Mouse (Mus musculus) hindbrain, embryonic 13.5 days (tissue): ENCODE measurements at regions not wholly inside any gene's neighbourhood (a gene's known extent, or its start where the extent isn't known, plus 50 kb on each side); places are given as distances from the start of the nearest gene placed in this dataset.
A peak's percentile ranks its signal among the peaks of the same experiment; 100 is the strongest.
"Not testable (repeated sequence)": the region's sequence is repeated elsewhere in the genome, so short reads cannot be mapped to it uniquely, and the experiment has no call there.

Experiments
- ATAC-seq: fragments of 200-750 bp; cut with Nextera tagmentation; 2 replicates; pipeline ENCODE4 v1.8.0; 2017; ENCODE audit warnings: moderate TSS enrichment; ENCODE audit not compliant: low FRiP score
- H3K27ac ChIP-seq: fragments of 300-500 bp; sonication (generic); 2 replicates; pipeline ENCODE4 v1.5.1; 2015; ENCODE audit warnings: inconsistent platforms, mild to moderate bottlenecking, moderate library complexity
- H3K27me3 ChIP-seq: fragments of 300-500 bp; sonication (generic); 2 replicates; pipeline ENCODE4 v1.6.1; 2015; ENCODE audit warnings: mild to moderate bottlenecking, inconsistent platforms
- H3K36me3 ChIP-seq: fragments of 300-500 bp; sonication (generic); 2 replicates; pipeline ENCODE4 v1.6.1; 2015; ENCODE audit warnings: mild to moderate bottlenecking, inconsistent platforms
- H3K4me1 ChIP-seq: fragments of 300-500 bp; sonication (generic); replicated peaks from 2 replicates; pipeline ENCODE4 v1.6.1; 2015; ENCODE audit warnings: inconsistent platforms
- H3K4me2 ChIP-seq: fragments of 300-500 bp; sonication (generic); 2 replicates; pipeline ENCODE4 v1.6.1; 2015; ENCODE audit warnings: inconsistent platforms, mild to moderate bottlenecking, moderate library complexity
- H3K4me3 ChIP-seq: fragments of 300-500 bp; sonication (generic); 2 replicates; pipeline ENCODE4 v1.5.1; 2015; ENCODE audit warnings: mild to moderate bottlenecking, inconsistent platforms
- H3K9ac ChIP-seq: fragments of 300-500 bp; sonication (generic); 2 replicates; pipeline ENCODE4 v1.6.1; 2015; ENCODE audit warnings: mild to moderate bottlenecking, inconsistent platforms
- H3K9me3 ChIP-seq: fragments of 300-500 bp; sonication (generic); 2 replicates; pipeline ENCODE4 v1.6.1; 2016; ENCODE audit warnings: inconsistent platforms
- WGBS: fragments of 180-500 bp; shearing (Covaris S2); methylation state at CpG from one replicate; pipeline ENCODE4 v1.1.7; 2015; 5-methylcytosine and 5-hydroxymethylcytosine counted together

DNA sequence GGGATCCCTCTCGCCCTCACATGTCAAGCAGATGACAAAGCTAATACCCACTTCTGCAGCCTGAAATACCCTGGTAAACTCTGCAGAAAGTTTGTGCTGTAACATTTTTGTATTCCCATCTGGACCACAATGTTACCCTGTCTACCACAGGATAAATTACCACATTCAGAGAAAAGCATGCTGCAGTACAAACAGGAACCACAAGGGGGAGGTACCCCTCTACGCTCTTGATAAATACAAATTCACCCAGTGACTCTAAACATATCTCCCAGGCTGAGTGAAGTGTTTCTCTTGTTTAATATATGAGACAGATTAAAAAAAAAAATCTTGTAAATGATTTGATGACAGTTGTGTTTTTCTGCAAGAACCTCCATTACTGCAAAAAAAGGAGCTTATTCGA lies 549.8 kb upstream of the Olfr1507 start:
- H3K9ac ChIP-seq, H3K36me3 ChIP-seq, ATAC-seq, H3K27me3 ChIP-seq, H3K9me3 ChIP-seq, H3K4me2 ChIP-seq, H3K4me1 ChIP-seq, H3K4me3 ChIP-seq, H3K27ac ChIP-seq: not testable (repeated sequence)
- 97% methylated on average over 3 of the region's 3 CpGs for WGBS

DNA sequence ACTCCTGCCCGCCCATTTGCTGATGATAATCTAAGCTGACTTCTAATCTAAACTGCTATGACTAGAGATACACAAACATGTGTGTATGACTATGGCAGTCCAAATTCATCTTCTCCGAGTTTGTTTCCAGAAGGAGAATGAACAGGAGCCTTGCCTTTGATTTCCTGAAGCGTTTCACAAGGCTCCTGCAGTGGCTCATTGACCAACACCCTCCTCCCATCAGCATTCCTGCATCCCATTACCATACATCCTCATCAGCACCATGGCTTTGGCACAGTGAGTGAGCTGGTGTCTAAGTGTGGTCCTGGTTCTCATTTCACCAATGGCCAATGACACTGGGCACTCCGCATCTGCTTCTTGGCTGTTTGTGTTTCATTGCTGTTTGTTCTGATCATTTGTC lies 548.6 kb upstream of the Olfr1507 start:
- WGBS: 73% methylated on average over 4 of the region's 4 CpGs
- not testable (repeated sequence) for H3K9me3 ChIP-seq, H3K9ac ChIP-seq, H3K27me3 ChIP-seq, ATAC-seq, H3K4me2 ChIP-seq, H3K36me3 ChIP-seq, H3K4me3 ChIP-seq, H3K4me1 ChIP-seq, H3K27ac ChIP-seq

DNA sequence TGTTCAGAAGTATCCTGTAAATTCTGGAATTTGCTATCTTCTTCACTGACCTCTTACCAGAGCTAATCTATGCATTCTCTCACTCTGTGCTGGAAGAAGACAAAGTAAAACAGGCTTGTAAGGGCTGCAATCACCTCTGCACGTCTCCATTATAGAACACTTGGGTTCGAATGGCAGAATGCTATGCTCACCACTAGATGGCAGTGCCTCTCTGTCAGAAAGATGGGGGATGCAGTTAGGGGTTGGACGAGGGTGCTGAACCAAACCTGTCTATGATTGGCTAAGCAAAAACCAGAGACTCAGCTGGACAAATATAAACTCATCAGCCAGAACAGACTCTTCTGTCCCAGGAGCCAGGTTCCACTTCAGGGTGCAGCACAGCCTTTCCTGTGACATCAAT lies 546.5 kb upstream of the Olfr1507 start:
- 25% methylated on average over 3 of the region's 3 CpGs for WGBS
- not testable (repeated sequence) for H3K9me3 ChIP-seq, H3K4me3 ChIP-seq, H3K27me3 ChIP-seq, ATAC-seq, H3K4me2 ChIP-seq, H3K4me1 ChIP-seq, H3K27ac ChIP-seq, H3K9ac ChIP-seq, H3K36me3 ChIP-seq

DNA sequence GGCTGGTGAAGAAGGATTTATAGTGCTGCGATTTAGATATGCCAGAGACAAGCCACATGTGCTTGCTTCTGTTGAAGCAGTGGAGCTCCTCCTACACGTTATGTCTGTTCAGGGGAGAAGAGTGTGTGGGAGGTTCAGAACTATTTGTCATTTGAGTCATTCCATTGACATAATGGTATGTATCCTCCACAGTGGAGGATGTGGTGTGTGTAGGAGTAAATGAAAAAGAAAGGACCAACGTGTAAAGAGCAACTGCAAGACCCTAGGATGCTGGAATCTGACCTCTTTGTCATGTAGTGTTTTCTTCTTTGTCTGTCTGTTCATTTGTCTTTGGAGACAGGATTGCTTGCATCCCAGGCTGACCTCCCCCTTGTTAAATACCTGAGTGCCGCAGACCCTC lies 543.9 kb upstream of the Olfr1507 start:
- H3K27ac ChIP-seq, ATAC-seq, H3K27me3 ChIP-seq, H3K4me2 ChIP-seq, H3K9me3 ChIP-seq, H3K36me3 ChIP-seq, H3K9ac ChIP-seq, H3K4me3 ChIP-seq, H3K4me1 ChIP-seq: not testable (repeated sequence)
- 74% methylated on average over 4 of the region's 4 CpGs for WGBS

DNA sequence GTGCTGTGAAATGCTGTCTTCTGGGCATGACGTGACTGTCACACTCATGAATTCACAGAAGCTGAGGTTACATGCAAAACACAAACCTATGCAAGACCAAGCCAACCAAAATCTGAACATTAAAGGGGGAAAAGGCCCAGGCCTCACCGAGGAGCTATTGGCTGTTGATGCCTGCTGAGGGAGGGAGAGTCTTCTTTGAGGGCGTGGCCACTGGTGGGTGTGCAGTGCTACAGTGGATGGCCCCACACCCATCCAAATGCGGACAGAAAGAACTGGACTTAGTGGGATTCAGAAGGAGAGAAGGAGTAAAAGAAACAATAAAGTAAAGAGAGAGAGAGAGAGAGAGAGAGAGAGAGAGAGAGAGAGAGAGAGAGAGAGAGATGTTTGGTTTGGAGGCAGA lies 539.4 kb upstream of the Olfr1507 start:
- not testable (repeated sequence) for H3K27me3 ChIP-seq, H3K27ac ChIP-seq, ATAC-seq, H3K4me2 ChIP-seq, H3K4me3 ChIP-seq, H3K36me3 ChIP-seq, H3K9me3 ChIP-seq, H3K9ac ChIP-seq, H3K4me1 ChIP-seq
- no CpG with 5 or more reads among the region's 4 CpGs for WGBS

DNA sequence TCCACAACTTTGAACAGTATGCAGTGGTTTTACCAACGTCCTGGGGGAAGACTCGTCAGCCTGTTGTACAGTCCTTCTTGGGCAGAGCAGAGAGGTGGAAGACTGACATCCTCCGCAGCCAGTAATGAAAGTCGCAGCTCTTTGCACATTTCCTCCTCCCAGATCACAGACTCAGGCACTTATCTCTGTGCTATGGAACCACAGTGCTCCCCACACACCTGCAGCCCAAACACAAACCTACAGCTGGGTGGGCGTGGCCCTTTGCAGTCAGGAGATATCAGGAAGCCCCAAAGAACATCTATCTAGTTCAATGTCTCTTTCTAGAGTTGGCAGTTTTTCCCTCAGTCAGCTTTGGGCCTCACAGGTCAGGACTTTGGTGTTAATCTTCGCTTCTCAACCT lies 537.7 kb upstream of the Olfr1507 start:
- ATAC-seq, H3K36me3 ChIP-seq: not testable (repeated sequence)

DNA sequence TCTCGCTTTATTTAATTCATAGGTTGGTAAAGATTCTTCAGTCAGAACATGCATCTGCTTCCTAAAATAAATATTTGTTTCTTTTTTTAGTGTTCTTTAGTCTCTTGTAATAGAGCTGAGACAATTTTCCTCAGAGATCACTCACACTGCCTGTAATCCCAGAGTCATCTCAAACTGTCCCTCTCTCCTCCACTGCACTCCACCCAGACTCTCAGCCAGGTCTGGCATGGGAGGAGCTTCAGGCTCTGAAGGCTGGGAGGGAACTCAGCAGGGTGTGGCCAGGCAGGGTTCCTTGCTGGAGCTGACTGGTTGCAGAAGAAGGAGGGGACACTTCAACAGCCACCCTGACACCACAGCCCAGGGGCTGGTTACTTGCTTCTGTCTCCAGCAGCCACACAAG lies 536.9 kb upstream of the Olfr1507 start:
- ATAC-seq, H3K27ac ChIP-seq, H3K9me3 ChIP-seq, H3K4me2 ChIP-seq, H3K4me1 ChIP-seq, H3K36me3 ChIP-seq, H3K9ac ChIP-seq, H3K4me3 ChIP-seq, H3K27me3 ChIP-seq: not testable (repeated sequence)
- WGBS: no CpG with 5 or more reads among the region's 1 CpGs

More for the DNA sequence above, 537.7 kb upstream of the Olfr1507 start:
- H3K9ac ChIP-seq, H3K9me3 ChIP-seq, H3K4me2 ChIP-seq, H3K4me1 ChIP-seq, H3K27ac ChIP-seq, H3K4me3 ChIP-seq, H3K27me3 ChIP-seq: not testable (repeated sequence)
- WGBS: no CpG with 5 or more reads among the region's 6 CpGs

DNA sequence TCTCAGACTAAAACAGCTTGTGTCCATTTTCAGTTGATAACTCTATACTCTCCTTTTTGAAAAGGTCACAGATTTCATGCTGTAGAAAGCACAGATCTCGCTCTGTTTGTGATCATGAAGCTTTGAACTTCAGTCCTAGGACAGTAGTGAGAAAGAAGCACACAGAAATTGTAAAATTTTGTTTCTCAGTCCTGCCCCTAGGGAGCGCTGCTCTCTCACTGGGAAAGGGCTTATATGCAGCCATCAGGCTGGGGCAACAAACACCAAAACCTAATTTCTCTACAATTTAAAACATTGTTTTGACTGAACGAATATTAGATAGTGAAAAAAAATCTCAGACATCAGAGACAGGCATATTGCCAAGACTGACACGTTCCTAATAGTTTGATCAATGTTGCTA lies 534.7 kb upstream of the Olfr1507 start:
- H3K4me2 ChIP-seq, H3K36me3 ChIP-seq, H3K4me3 ChIP-seq, H3K27ac ChIP-seq, H3K9ac ChIP-seq, H3K27me3 ChIP-seq, H3K9me3 ChIP-seq, ATAC-seq, H3K4me1 ChIP-seq: not testable (repeated sequence)
- no CpG with 5 or more reads among the region's 4 CpGs for whole genome bisulfite sequencing

DNA sequence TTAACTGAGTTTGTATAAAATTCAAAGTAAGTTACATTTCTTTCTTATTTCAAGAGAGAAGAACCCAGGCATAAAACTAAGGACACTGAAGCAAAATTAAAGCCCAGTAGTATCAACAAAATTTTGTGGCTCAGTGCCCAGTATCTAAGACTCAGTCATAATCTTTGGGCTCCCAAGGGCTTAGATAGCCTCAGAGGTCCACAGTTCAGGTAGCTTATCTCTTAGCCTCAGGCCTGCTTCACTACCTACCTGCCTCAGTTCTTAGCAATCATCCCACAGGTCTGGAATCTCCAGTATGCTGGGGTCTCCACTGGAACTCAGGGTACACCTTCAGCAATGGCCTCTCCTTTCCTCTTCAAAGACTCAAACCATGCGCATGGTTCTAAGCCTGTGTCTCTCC lies 531.4 kb upstream of the Olfr1507 start:
- not testable (repeated sequence) for H3K9ac ChIP-seq, ATAC-seq
- WGBS: no CpG with 5 or more reads among the region's 1 CpGs

DNA sequence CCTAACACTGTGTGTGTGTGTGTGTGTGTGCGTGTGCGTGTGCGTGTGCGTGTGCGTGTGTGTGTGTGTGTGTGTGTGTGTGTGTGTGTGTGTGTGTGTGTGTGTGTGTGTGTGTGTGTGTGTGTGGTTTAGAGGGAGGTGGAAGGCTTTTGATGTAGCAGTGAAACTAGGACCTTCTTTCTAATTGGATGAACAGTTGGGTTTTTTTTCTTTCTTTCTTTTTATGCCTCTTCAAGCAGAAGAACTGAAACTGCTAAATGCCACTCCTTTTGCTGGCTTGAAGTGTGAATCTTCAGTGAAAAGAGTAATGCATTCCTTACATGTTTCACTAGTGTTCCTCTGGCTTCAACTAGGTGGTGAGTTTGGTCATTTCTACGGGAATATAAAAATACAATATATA lies 524.6 kb upstream of the Olfr1507 start:
- H3K4me1 ChIP-seq, ATAC-seq, H3K4me3 ChIP-seq, H3K9me3 ChIP-seq, H3K36me3 ChIP-seq, H3K27me3 ChIP-seq, H3K27ac ChIP-seq, H3K4me2 ChIP-seq, H3K9ac ChIP-seq: not testable (repeated sequence)
- WGBS: no CpG with 5 or more reads among the region's 6 CpGs

More for the DNA sequence above, 531.4 kb upstream of the Olfr1507 start:
- not testable (repeated sequence) for H3K27me3 ChIP-seq, H3K36me3 ChIP-seq, H3K4me1 ChIP-seq, H3K27ac ChIP-seq, H3K4me2 ChIP-seq, H3K4me3 ChIP-seq, H3K9me3 ChIP-seq

DNA sequence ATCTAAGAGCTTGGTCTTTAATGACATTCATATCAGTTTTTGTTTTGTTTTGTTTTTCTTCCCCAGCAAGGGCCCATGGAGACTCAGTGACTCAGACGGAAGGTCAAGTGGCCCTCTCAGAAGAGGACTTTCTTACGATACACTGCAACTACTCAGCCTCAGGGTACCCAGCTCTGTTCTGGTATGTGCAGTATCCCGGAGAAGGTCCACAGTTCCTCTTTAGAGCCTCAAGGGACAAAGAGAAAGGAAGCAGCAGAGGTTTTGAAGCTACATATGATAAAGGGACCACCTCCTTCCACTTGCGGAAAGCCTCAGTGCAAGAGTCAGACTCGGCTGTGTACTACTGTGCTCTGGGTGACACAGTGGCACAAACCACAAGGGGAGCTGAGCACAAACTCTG lies 512.2 kb upstream of the Olfr1507 start:
- H3K27ac ChIP-seq, H3K36me3 ChIP-seq, H3K4me1 ChIP-seq, H3K4me3 ChIP-seq, H3K27me3 ChIP-seq, ATAC-seq, H3K9me3 ChIP-seq, H3K9ac ChIP-seq, H3K4me2 ChIP-seq: not testable (repeated sequence)
- WGBS: no CpG with 5 or more reads among the region's 5 CpGs

DNA sequence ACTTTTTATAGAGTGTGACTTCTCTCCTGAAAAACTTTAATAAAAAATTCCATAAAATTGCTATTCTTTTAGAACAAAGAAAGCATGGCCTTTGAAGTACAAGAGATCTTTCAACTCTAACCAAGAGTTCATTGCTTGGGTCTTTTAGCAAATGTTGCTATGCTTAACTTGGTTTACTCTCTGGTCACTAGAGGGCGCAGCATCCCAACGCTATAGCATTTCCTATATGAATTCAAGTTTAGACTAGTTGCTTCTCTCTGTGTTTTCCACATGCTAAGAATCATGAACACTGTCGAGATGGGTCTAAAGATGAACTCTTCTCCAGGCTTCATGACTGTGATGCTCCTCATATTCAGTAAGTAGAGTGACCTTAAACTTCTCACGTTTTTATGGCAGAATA lies 511.8 kb upstream of the Olfr1507 start:
- ATAC-seq, H3K9me3 ChIP-seq, H3K4me3 ChIP-seq, H3K36me3 ChIP-seq, H3K27ac ChIP-seq, H3K4me1 ChIP-seq, H3K27me3 ChIP-seq, H3K9ac ChIP-seq, H3K4me2 ChIP-seq: not testable (repeated sequence)
- no CpG with 5 or more reads among the region's 4 CpGs for WGBS

DNA sequence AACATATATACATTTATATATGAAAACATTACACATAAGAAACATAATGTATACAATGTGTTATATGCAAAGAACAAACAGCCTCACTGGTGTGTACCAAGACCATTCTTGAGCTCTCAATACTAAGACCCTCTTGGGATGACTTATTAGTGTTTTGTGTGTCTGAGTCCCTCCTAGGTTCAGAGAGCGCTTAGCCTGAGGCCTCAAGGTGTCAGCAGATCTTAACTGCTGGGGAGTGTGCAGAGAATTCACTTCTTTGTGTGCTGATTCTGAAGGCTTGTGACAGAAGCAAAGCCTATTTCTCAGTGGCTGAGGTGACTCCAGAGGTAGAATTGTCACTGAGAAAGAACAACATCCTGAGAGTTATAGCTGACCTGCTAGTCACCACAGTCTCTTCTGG lies 505.7 kb upstream of the Olfr1507 start:
- H3K27ac ChIP-seq, H3K4me1 ChIP-seq, H3K4me2 ChIP-seq, H3K27me3 ChIP-seq, ATAC-seq, H3K9me3 ChIP-seq, H3K36me3 ChIP-seq, H3K4me3 ChIP-seq, H3K9ac ChIP-seq: not testable (repeated sequence)
- 81% methylated on average over 1 of the region's 1 CpGs for WGBS

DNA sequence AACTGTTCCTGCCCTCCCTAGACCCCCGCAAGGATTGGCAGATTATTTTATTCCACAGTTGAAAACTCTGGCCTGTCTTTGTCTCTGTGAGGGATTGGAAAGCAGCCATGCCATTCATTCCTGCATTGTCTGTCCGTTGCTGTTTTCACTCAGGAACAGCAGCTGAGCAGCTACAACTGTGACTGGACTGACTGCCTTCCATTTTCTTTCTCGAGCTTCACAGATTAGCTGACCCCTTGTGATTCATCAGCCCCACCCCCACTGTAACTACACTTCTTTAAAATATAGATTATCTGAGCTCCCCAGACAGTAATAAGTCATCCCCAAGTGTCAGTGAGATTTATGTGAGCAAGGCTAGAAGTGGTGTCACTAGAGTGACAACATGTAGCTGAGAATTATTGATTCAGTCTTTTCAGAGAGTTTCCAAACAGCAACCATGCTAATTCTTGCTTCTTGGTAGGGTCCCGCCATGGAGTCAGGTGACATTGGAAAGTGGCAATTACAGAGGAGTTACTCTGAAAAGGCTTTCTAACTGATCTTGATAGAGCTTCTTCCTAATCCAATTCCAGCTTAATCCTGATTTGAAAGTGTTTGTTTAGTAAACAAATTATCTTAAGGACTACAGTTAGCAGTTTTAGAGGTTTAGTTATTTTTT lies 496.7 kb upstream of the Olfr1507 start:
- H3K36me3 ChIP-seq, H3K4me1 ChIP-seq, H3K9me3 ChIP-seq, H3K27ac ChIP-seq, H3K4me2 ChIP-seq, H3K4me3 ChIP-seq, H3K27me3 ChIP-seq, H3K9ac ChIP-seq: not testable (repeated sequence)
- 31% methylated on average over 1 of the region's 4 CpGs for WGBS
- 0 out of 2 replicates have a peak, but pooled peaks have one; percentile 46 for ATAC-seq
